Mouse (Mus musculus): ENCODE data around the gene Gpr132.
"Not testable (repeated sequence)": the region's sequence is repeated elsewhere in the genome, so short reads cannot be mapped to it uniquely, and the experiment has no call there.

The Gpr132 gene

GRCm38 (mm10) chr12:112820401-112820999 is 47.5 kb downstream of the Gpr132 start:
- DNase-seq (ENCODE audit: low read depth, low spot score): no peak

- no peak for DNase-seq (ENCODE audit: low read depth, low spot score)
These were observed 48.9 kb downstream of the Gpr132 start for GRCm38 (mm10) chr12:112819057-112819662.

GRCm38 (mm10) chr12:112816866-112817265 is 51.2 kb downstream of the Gpr132 start:
- not testable (repeated sequence) for DNase-seq (ENCODE audit: low read depth, low spot score)

DNA sequence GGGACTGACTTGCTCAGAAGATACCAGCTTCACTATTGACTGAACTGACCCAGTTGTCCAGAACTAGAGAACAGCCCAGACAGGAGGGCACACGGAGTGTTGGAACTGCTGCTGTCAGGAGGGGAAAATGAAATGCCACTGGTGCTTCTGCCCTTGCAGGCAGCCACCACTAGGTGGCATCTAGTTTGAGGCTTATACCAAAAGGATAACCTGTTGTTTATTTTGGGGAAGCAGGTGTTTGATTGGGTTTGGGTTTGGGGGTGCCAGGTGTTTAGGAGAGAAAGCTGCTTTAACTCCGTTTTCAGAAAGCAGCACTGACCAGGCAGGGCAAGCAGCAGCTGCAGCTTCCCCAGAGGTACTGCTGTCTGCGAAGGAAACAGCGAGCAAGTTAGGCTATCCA is 51.7 kb downstream of the Gpr132 start:
- DNase-seq (ENCODE audit: low read depth, low spot score): no peak

- DNase-seq (ENCODE audit: low read depth, low spot score): no peak
These were observed 53.2 kb downstream of the Gpr132 start for GRCm38 (mm10) chr12:112814682-112815470.

DNA sequence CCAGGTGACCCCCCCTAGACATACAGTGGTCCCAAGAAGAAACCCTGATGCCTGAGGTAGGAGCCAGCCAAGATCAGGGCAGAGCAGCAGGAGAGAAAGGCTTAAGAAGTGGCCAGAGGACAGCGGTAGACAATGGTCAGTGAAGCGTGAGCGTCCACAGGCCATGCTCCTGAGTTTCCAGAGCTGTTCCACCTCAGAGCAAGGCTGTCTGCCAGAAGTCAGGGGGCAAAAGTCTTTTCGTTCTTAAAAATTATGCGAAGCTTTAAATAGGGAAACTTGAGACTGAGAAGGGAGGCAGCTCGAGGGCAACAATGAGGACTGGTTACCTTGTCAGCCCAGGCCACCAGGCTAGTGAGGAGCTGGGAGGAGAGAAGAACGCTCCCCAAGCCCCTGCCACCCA is 54.7 kb downstream of the Gpr132 start:
- no peak for DNase-seq (ENCODE audit: low read depth, low spot score)

DNA sequence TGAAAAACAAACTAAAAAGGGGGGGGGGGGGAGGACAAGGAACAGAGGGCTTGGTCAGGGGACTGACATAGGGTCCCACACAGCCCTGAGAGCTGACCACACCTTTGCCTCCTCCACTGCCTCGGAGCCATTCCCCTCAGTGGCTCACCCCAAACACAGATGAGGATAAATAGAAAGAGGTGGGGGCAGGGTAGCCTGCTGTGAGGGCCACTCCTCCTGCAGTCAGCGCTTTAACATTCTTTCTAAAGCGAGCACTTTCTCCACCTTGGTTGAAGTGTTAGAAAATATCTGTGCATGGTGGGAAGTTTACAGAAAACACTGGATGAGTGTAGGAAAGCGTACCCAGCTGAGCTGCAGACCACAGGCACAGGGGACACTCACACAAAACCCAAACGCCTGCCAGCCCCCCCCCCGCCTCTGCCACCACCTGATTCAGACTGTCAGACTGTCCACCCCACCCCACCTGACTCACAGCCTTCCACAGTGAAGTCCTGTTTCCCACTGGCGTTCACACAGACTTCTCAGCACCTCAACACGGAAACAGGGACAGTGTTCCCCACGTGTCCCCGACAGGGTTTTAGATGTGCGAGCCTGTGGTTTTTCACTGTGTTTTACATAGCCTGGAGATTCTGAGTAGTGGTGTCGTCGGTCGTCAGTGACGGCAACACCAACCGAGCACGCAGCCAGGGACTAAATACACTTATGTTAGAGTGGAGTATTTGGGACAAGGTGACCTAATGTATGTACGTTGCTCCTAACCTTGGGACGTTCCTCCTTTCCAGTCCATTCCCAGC is 57.7 kb downstream of the Gpr132 start:
- DNase-seq (ENCODE audit: low read depth, low spot score): no peak

DNA sequence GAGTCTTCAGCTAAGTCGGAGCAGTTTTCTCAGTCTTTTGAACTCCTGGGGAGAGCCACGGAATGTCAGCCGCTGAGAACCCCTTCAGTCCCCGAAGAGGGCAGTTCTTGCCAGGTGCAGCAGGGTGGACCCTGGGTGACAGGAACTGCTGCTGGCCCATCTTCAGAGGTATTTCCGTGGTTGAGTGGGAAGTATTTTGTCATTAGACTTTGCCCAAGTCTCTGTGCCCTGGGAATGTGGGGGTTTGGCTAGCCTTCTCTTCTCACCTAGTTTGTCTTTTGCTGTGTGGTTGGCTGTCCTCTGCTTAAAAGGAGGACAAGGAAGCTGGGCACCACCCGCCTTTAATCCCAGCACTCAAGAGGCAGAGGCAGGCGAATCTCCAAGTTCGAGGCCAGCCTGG is 58.4 kb downstream of the Gpr132 start:
- DNase-seq (ENCODE audit: low read depth, low spot score): no peak

GRCm38 (mm10) chr12:112808587-112809364 is 59.3 kb downstream of the Gpr132 start, which contains the start of gene Clba1:
Gene Clba1 (plus strand): TSS chr12:112808937.
- peak; percentile 92 for DNase-seq (ENCODE audit: low read depth, low spot score)

DNA sequence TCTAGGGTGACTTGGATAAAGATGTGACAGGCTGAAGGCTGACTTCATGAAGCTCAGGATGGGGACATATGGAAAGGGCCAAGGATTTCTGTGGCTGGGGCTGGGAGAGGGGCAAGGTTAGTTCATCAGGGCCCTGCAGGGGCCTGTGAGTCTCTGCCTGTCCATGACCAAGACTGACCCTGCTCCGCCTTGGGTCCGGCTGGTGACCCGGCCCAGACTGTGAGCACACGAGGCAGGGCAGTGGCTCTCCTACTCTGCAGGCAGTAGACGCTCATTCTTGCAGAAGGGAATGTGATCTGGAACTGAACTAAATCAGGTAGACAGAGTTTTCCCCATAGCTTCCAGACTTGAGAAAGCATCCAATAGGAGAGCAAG is 59.8 kb downstream of the Gpr132 start:
- no peak for DNase-seq (ENCODE audit: low read depth, low spot score)

DNA sequence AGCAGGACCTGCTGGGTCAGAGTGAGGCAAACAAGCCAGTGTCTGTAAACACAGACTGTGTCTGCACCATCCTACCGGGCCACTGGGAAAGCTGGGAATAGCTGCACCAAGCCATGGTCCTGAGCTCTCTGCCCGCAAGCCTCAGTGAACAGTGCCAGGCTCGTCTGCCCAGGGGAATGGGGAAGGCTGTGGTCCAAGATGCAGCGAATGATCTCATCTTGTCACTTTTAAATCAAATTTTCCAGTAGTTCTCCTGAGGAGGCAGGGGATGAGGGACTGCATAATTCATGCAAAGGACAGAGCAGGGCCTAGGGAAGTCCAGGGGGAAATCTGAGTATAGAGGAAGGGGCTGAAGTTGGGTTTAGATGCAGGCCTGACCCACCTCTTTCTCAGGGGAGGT is 60.2 kb downstream of the Gpr132 start:
- no peak for DNase-seq (ENCODE audit: low read depth, low spot score)

DNA sequence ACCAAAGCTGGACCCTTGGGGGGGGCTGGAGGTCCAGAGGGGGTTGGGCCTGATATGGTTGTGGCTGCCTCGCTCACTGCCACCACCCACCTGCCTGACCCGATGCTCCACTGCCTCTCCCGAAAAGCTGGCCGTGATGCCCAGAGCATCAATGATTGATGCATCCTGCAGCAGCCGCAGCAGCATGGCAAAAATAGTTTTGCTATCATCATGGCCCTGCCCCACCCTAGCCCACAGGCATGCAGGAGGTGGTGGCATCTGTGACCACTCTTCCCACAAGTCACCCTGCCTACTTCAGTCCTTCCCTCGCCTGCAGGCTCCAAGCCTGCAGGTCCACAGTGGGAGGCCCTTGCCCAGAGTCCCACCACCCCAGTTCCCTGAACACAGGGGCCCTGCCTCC is 62.0 kb downstream of the Gpr132 start:
- no peak for DNase-seq (ENCODE audit: low read depth, low spot score)

- DNase-seq (ENCODE audit: low read depth, low spot score): no peak
These were observed 64.0 kb downstream of the Gpr132 start for GRCm38 (mm10) chr12:112804046-112804445.

DNA sequence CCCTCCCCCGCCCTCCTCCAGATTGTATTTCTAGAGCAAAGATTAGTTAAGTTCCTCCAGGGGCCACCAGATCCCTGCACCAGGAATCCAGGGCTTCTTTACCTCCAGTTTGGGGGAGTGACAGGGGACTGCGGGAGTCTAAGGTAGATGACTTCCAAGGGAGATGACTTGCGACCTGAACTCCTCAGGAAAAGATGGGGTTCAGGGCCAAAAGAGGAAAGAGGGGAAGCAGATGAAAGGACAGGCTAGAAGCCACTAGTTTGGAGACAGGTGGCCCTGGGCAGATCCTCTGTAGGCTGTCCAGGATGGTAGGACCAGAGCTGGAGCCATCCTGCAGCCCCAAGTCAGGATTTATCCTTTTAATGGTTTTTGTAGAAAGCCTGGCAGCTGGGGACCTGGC is 65.1 kb downstream of the Gpr132 start:
- DNase-seq (ENCODE audit: low read depth, low spot score): no peak

GRCm38 (mm10) chr12:112801864-112802846 is 65.9 kb downstream of the Gpr132 start, which contains the start of gene Ahnak2:
Gene Ahnak2 (minus strand): TSS chr12:112802657.
- no peak for DNase-seq (ENCODE audit: low read depth, low spot score)
